Mouse (Mus musculus) adrenal gland, adult 2 months (tissue): ENCODE measurements around the gene Mustn1. TPM values are rescaled to one million over a fixed set of nuclear protein-coding genes. Genes with fewer than 3 reads are reported as not detected.
A peak's percentile ranks its signal among the peaks of the same experiment; 100 is the strongest.

Experiments
- DNase-seq: peaks from one replicate; pipeline ENCODE4 v3.0.0; 2021
- polyA plus RNA-seq: library from polyadenylated mRNA; depleted of rRNA; stranded (reverse); fragments of >200 nt; gene quantifications from 2 replicates; pipeline ENCODE4 v1.2.3, GENCODE M21; 2012
- total RNA-seq, 2 experiments: library from RNA; stranded (reverse); gene quantifications; 2 replicates each; pipeline ENCODE4 v1.2.3; 2021

The Mustn1 gene
- total and polyA plus RNA-seq, 3 experiments, result 1.8 to 5.3 (median 3.6) TPM

DNA sequence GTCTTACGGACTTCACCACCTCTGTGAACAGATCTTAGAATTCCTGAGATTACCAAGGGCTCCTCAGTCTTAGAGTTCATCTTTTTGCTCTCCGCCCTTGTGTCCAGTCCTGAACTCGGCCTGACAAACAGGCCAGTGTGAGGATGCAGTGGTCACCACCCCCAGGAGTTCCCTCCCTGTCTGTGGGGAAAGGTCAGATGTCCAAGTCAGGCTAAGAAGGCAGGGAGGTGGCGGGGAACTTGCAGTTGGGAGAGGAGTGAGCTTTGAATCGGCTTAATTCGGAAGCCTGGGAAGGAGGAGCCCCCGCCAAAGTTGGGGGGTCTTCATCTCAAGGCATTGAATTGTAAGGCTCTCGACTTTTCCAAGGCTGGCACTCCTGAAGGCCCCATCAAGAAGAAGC, 1.3 kb downstream of the Mustn1 start:
- DNase-seq, result no peak

DNA sequence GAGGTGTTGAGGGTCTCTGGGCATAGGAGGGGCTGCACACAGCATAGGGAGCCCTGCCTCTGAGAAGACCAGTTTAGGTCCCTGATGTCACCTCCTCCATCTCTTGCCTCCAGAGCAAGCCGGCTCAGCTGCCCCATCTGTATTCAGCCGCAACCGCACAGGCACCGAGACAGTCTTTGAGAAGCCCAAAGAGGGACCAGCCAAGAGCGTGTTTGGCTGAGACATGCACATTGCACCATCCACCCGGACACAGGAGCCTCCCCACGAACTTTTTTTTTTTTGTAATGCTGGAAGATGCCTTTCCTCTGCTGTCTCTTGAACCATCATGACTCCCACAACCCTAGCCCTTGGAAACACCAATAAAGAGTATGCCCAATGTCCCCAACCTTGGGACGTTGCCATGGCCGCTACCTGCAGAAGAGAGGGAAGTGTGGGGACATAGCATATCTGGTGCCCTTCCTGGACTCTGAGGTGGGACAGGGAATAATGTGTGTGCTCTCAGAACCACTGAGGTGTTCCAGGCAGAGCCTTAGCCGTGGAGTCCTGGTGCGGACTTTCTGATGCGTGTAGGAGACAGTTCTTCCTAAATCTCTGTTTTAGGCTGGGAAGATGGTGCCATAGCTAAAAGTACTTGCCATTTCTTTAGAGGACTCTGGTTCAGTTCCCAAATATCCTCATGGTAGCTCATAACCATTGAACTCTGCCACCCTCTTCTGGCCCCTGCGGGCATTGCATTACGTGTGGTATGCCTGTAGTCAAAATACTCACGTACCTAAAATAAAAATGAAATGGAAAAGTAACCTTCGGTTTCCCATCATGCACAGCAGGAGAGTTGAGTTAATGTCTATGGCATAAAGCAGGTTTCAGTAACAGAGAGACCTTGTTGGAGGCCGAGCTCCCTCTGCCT, 2.1 kb downstream of the Mustn1 start:
- peak; percentile 63 for DNase-seq

DNA sequence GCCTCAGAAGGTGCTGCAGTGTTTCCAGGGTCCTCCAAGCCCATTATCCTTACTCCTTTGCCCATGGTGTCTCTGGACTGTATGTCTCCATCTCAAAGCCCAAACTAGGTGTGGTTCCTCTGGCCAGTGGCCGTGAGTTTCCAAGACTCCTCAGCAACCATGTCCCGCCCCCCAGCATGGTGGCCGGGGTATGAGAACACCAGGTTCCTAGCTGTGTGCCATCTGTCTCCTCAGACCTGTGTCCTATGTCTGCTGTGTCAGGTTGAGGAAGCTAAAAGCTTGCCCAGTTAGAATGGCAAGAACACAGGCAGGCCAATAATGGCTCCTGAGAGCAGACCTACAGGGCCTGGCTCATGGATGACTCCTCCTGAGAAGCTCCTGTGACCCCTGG, 2.7 kb downstream of the Mustn1 start:
- no peak for DNase-seq

DNA sequence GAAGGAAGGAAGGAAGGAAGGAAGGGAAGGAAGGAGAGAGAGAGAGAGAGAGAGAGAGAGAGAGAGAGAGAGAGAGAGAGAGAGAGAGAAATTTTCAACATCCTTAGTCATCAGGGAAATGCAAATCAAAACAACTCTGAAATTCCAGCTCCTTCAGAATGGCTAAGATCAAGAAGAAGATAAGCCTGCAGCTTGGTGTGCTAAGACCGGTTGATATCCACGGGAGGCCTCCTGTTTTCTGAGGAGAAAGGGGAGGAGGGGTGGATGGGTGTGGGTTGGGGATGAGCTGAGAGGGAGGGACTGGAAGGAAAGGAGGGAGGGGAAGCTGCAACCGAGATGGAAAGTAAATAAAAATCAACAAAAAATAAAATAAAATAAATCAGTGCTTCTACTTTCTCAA, 6.3 kb downstream of the Mustn1 start:
- DNase-seq, result no peak

DNA sequence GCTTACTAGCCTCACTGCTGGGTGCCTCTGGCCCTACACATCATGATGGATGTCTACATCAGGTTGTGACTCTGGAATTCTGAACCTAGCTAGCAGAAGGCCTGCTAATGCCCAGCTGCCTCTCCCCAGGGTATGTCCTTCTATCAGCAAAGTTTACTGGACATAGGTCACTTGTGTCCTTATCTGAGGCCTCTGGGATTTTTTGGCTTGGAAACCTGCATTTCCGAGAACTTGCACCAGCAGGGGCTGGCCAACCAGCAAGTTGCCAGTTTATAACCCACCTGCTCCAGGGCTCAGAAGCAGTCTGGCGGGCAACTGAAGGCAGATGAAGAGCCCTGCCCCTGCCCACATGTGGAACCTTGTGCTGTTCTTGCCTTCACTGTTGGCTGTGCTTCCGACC, 7.2 kb downstream of the Mustn1 start, which contains the start of gene Itih4:
TSS of gene Itih4 (plus strand) at position 273 of the 400 bp plus-strand sequence.
- no peak for DNase-seq

DNA sequence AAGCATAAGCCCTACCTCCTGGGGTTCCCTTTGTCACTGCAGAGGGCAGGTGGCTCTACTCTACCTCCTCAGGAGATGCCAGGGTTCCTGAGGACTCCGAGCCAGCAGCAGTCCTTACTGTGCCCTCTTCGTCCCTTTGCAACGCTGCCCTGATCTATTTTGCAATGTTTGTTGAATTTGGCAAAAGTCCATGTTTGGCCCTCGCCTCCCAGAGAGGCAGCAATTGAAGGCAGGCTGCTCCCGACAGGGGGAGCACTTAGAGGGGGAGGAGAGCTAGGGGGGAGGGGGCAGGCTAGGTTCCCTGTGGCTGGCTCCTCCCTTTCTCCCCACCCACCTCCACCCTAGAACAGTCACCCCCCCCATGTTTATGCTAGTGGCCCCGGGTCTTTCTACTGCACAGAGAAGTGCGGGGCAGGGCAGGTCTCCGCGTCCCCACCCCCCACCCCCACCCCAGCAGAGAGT, 9.3 kb downstream of the Mustn1 start:
- peak; percentile 81 for DNase-seq

DNA sequence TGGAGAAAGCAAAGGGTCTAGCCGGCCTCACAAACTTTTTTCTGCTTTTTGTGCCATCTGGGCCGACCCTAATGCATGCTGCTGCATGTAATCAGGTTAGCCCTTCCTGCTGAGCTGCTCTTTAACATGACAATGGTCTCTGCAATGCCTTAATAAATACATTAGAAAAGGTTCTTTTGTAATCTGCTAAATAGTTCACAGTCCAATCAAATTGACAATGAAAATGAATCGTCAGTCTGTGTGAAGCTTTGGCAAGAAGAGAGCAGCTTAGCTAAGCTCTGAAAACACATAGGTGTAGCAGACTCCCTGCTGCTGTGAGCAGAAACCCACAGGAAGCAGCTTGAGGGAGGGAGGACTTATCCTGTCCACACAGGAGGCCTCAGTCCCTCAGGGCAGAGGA, 21.0 kb downstream of the Mustn1 start:
- DNase-seq, result no peak

DNA sequence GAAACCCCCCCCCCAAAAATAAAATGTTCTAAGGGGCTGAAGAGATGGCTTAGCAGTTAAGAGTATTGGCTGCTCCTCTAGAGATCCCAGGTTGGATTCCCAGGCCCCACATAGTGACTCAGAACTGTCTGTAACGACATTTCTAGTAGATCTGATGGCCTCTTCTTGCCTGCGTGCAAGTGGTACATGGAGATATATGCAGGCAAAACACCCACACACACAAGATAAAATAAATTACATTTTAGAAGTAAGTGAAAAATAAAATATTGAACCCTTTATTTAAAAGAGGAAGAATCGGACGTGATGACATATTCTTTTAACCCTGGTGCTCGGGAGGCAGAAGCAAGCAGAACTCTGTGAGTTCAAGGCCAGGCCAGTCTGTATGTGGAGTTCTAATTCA, 23.6 kb downstream of the Mustn1 start:
- no peak for DNase-seq

DNA sequence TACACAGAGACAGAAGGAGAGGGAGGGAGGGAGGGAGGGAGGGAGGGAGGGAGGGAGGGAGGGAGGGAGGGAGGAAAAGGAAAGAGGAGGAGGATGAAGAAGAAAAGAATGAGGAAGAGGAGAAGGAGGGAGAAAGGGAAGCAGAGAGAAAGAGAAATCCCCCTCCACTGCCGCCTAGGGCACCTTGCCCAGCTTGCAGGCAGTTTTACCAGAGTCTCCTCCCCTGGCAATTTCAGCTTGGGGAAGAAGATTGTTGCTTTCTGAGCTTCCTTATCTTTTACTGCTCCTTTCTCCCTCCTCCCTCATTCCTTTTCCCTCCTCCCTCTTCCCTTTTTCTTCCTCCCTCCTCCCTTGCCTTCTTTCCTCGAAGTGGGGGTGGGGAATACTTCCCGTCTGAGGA, 24.0 kb downstream of the Mustn1 start:
- DNase-seq, result no peak

DNA sequence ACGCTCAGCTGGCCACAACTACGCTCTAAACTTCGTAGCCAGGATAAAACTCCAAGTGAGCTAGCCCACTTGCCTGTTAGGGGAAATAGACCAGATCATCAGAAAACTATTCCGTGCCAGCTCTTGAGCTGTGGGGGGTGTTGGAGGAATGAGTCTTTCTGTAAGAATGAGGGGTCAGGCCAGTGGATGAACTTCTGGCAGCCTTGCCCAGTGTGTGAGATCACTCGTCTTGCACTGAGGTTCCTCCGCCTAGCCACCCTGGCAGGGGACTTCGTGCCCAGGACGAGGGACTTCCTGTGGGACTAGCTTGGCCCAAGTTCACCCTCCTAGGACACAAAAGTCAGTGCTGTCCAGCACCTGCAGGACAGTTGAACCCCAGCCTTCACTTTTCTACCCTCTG, 25.3 kb downstream of the Mustn1 start:
- no peak for DNase-seq

DNA sequence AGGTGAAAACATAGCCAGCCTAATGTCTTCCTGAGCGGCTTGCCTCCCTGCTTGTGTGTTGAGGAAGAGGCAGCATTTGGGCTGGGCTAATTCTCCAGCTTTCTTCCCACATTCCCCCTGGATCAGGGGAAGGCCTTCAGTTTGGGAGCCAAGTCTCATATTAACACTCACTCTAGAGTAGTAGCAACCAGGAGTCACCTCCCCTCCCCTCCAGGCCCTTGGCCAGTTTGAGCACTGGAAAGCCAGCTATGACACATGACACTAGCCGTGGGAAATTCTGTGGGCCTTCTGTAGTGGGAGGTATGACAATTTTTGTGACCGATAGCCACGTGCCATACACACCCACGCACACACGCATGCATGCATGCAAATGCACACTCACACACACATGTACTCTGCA, 27.0 kb downstream of the Mustn1 start:
- DNase-seq, result no peak

DNA sequence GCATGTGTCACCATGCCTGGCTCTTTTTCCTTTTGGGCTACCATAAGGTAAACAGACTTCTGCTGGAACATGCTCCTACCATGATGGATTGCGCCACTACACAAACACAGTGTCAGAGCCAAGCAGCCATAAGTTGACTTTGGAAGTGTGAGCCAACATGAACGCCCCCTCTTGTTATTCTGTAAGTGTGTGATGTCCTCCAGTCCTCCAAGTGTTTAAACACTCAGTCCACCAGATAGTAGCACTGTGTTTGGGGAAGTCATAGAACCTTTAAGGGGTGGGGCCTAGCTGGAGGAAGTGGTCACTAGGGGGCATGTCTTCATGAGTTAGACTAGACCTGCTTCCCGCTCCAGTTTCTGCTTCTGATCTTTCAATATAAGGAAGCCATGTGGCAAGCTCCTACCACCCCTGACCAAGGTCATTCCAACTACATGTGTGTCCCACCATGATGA, 28.8 kb downstream of the Mustn1 start:
- no peak for DNase-seq

DNA sequence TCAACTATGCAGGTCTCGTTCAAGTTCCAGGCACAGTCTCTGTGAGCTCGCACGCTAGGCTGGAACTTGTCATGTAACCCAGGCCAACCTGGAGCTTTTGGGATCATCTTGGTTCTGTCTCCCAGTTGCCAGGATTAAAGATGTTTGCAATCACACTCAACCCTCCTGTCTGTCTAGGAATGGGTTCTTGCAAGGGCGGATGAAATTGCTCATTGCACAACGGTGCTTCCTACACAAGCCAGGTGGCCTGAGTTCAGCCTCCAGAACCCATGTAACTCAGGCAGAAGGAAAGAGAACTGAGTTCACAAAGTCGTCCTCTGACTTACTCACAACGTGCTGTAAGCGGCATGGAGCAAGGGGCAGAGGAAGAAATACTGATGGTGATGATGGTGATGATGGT, 32.1 kb downstream of the Mustn1 start:
- no peak for DNase-seq

DNA sequence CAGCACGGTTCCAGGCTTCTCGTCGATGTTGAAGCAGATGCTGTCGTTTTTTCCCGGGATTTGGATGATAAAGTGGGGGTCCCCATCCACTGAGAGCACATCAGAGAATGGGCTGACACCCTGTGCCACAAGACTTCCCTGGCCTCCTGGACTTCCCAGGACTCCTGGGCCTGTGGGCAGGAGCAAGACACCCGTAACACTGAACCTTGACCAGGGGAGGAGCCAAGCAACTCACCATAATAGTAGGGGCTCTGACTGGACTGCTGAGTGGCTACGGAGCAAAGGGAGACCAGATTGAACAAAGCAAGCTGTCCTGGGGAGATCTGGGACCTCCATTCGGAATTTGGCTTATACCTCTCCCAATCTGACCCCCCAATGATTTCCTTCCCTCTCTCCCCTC, 33.6 kb downstream of the Mustn1 start:
- DNase-seq, result no peak

DNA sequence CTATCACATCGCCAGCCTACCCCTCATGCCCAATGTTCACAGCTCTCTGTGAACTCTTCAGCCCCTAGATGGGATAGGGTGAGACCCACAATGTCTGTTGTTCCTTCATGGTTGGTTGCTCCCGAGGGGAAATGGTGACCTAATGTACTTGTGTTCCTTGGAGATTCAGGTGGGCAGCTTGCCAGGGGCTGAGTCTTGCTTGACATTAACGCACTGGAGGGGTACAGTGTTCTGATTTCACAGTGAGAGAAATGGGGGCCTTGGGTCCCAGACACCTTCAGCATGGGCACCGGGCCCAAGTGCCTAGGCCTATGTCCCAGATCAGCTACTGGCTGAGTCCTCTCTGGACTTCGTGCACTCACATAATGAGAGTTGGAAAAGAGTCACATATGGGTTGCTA, 34.4 kb downstream of the Mustn1 start:
- DNase-seq, result no peak

DNA sequence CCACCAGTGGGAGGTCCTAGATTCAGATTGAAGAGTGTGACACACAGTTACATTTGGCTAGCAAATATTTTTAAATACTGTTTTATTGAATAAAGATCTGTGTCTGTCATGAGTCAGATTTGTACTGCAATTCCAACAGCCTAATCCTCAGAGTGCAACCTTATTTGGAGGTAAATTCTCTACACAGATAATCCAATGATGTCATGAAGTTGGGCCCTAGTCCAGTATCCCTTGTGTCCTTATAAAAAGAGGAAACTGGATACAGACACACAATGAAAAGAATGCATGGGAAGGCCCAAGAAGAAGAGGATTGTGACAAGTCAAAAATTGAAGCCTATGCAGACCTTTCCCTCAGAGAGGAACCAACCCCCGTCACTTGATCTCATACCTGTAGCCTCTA, 37.5 kb downstream of the Mustn1 start:
- DNase-seq, result no peak

DNA sequence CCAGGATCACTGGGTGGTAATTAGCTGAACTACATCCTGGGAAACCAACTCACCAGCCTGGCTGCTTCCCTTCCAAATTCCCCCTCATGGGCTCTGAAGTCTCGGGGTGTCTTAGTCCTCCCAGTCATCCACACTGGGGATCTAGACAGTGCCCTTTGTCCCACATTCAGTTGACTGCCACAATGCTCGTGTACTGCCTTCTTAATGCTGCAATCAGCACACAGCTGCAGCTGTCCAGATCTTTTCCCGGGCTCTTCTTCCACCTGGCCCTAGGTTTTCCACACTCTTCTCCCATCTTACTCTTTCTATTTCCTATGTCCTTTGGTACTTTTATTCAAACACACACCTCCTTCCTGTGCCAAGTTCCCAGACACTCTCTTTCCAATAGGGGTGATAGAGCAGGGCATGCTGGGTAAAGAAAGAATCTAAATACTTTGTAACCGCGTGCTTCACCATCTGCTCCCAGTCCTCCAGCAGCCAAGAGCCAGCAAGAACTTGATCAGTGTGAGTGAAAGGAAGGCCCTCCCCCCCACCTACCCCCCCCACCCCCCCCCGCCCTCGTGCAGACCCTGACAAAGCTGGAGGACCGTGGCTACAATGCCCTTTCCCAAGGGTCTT, 43.2 kb downstream of the Mustn1 start:
- DNase-seq, result no peak

DNA sequence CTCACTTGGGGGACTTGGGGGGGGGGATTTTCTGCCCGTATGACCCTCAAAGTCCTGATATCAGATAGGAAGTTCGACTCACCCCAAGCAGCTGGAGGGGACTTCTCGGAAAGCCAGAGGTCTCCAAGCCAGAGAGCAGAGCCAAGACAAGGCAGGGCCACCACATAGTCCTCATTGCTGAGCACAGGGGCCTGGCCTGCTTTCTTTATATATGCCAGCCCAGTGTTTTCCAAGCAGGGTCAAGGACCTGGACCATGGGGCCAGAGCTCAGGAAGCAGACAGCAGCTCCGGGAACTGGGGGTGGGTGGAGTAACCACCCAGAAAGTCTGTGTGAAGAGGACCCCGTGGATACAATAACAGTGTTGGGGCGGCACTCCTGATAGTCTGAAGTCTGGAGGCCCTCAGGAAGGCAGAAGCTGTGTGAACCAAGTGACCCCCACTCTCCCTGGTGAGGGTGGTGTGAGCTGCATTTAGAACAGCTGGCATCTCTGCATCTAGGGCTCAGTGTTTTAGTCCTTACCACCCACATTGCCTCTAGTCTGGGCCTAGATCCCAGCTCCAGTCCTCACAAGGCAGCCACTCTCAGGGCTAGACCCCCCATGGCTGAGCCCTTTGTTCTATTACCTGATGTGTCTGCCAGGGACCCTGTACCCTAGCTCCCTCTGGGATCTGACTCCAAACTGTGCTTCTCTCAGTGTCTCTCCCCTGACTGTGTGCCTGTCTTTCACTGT, 44.5 kb downstream of the Mustn1 start, which contains the start of gene Itih3:
TSS of gene Itih3 (minus strand) at position 386 of the 731 bp plus-strand sequence.
- no peak for DNase-seq

DNA sequence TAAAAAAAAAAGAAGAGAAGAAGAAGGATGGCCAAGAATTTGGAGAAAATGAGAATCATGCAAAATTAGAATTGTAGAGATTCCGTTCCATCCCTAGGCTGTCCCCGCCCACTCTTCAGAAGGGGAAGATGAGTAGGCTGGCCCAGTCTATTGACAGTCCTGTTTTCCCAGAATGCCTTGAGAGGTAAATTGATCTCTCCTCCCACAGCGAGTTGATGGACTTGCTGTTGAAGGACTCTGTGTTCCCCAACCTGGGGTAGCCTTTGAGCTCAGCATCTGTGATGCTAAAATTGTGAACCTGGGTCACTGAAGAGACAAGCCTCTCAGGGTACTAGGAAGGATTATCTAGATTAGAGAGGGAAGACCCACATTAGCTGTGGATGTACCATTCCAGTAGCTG, 46.5 kb downstream of the Mustn1 start:
- no peak for DNase-seq

DNA sequence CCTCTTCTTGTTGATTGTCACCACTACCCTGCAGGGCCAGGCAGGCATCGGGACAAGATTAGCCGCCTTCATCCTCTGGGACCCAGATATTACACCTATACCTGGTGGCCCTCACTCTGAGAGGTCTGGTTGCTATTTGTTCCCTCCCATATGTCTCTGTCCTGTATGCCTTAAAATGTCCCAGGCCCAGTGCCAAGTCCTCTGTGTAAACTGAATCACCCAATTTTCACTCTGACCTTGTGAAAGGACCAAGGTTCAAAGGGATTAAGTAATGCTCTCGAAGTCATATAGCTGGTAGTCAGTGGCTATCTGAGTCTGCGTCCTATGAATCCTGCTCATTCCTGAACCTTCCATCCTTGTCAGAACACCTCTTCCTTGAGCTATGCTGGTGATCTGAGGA, 51.4 kb downstream of the Mustn1 start:
- peak; percentile 60 for DNase-seq
